Mouse (Mus musculus) limb, embryonic 14.5 days (tissue): Measurements from ENCODE around the gene Ptpre. TPM values are rescaled to one million over a fixed set of nuclear protein-coding genes. Genes with fewer than 3 reads are reported as not detected.
"Not testable (repeated sequence)": the region's sequence is repeated elsewhere in the genome, so short reads cannot be mapped to it uniquely, and the experiment has no call there.

Source experiments
- ATAC-seq: fragments of 200-750 bp; cut with Nextera tagmentation; 2 replicates; pipeline ENCODE4 v1.8.0; 2017; ENCODE audit warnings: low read depth, moderate number of reproducible peaks, moderate TSS enrichment; ENCODE audit not compliant: low FRiP score
- DNase-seq: peaks from one replicate; pipeline ENCODE4 v3.0.0-alpha.2; 2015; ENCODE audit warnings: low spot score
- H3K27ac ChIP-seq: fragments of 300-500 bp; sonication (generic); replicated peaks from 2 replicates; pipeline ENCODE4 v1.5.1; 2014; ENCODE audit warnings: low read depth, mild to moderate bottlenecking, low read length, moderate library complexity, mixed read lengths
- H3K27me3 ChIP-seq: fragments of 300-500 bp; sonication (generic); 2 replicates; pipeline ENCODE4 v1.6.1; 2014; ENCODE audit warnings: low read length, mixed read lengths; ENCODE audit not compliant: control insufficient read depth, insufficient read depth
- H3K36me3 ChIP-seq: fragments of 300-500 bp; sonication (generic); 2 replicates; pipeline ENCODE4 v1.6.1; 2014; ENCODE audit warnings: mild to moderate bottlenecking, low read length, moderate library complexity, mixed read lengths; ENCODE audit not compliant: control insufficient read depth, insufficient read depth
- H3K4me1 ChIP-seq: fragments of 300-500 bp; sonication (generic); 2 replicates; pipeline ENCODE4 v1.6.1; 2014; ENCODE audit warnings: antibody characterized with exemption, low read length, mixed read lengths; ENCODE audit not compliant: control insufficient read depth, insufficient read depth
- H3K4me2 ChIP-seq: fragments of 300-500 bp; sonication (generic); replicated peaks from 2 replicates; pipeline ENCODE4 v1.6.1; 2014; ENCODE audit warnings: low read depth, mild to moderate bottlenecking, low read length, moderate library complexity; ENCODE audit not compliant: severe bottlenecking
- H3K4me3 ChIP-seq: fragments of 300-500 bp; sonication (generic); replicated peaks from 2 replicates; pipeline ENCODE4 v1.5.1; 2014; ENCODE audit warnings: low read length
- H3K9ac ChIP-seq: fragments of 300-500 bp; sonication (generic); 2 replicates; pipeline ENCODE4 v1.6.1; 2014; ENCODE audit warnings: mild to moderate bottlenecking, low read depth, low read length, moderate library complexity; ENCODE audit not compliant: severe bottlenecking
- H3K9me3 ChIP-seq: fragments of 300-500 bp; sonication (generic); 2 replicates; pipeline ENCODE4 v1.6.1; 2016; ENCODE audit warnings: low read length; ENCODE audit not compliant: control insufficient read depth
- POLR2A ChIP-seq: fragments of 200-500 bp; IDR thresholded peaks from 2 replicates; pipeline ENCODE4 v1.8.0; 2012; ENCODE audit warnings: inconsistent platforms, mild to moderate bottlenecking, moderate library complexity, borderline replicate concordance; ENCODE audit not compliant: insufficient read depth, insufficient read length; ENCODE audit errors: extremely low read depth
- WGBS: fragments of 180-500 bp; shearing (Covaris S2); extraction: QIAGEN DNeasy Blood & Tissue Kit; methylation state at CpG from one replicate; pipeline ENCODE4 v1.1.7; 2014; 5-methylcytosine and 5-hydroxymethylcytosine counted together
- polyA plus RNA-seq, 2 experiments: library from polyadenylated mRNA; depleted of rRNA in 1 of 2; stranded (reverse) in 1 of 2; unstranded in 1 of 2; fragments of >200 nt; fragmentation: Nextera tagmentation in 1 of 2; extraction: Ambion mirVana in 1 of 2; gene quantifications; 2 replicates each; pipeline versions ENCODE4 v1.2.1 to v1.2.3; 2012 to 2014

Ptpre gene
- polyA plus RNA-seq, 2 experiments, result 3.0 to 3.6 TPM

- WGBS, result 68% methylated on average over 2 of the region's 3 CpGs
- Histone ChIP-seq H3K9ac (no peak overlapping the region), H3K27me3 (no peaks in the 10 kb centered on the region), H3K4me1 (no peaks in the 10 kb centered on the region), H3K27ac (no peak overlapping the region), H3K4me2 (no peak overlapping the region), H3K36me3 (no peaks in the 10 kb centered on the region), H3K4me3 (no peak overlapping the region), H3K9me3 (no peaks in the 10 kb centered on the region)
- TF ChIP-seq POLR2A, result no peak
- DNase-seq (no peak), ATAC-seq (no peak)
Measured at GRCm38 (mm10) chr7:135498565-135499186, 38.6 kb upstream of the Ptpre start.

GRCm38 (mm10) chr7:135499403-135499802 lies 37.9 kb upstream of the Ptpre start:
- no peaks in the 10 kb centered on the region for H3K4me1 ChIP-seq
- H3K36me3 ChIP-seq, result no peaks in the 10 kb centered on the region
- TF ChIP-seq POLR2A, result no peak
- no peaks in the 10 kb centered on the region for H3K27me3 ChIP-seq
- no peak overlapping the region for H3K4me3 ChIP-seq
- H3K27ac ChIP-seq, result no peak overlapping the region
- no peaks in the 10 kb centered on the region for H3K9me3 ChIP-seq
- WGBS, result 57% methylated on average over 2 of the region's 2 CpGs
- DNase-seq, result no peak
- H3K4me2 ChIP-seq, result no peak overlapping the region
- H3K9ac ChIP-seq, result no peak overlapping the region
- no peak for ATAC-seq

DNA sequence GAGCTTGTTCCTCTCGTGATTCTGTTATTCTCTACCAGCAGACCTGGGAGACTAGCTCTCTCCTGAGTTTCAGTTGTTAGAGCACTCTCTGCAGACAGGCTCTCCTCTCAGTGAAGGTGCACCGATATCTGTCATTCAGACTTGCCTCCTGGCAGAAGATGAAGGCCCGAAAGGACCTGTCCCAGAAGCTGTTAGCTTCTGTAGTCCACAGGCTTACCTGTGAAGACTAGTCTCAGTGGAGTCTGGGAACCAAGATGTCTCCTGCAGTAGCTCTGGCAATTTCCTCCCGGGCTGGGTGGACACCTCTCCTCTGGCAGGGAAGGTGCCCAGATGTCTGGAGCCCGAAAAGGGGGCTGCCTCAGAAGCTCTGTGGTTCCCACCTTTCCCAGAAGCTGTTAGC lies 30.8 kb upstream of the Ptpre start:
- not testable (repeated sequence) for H3K4me1 ChIP-seq, H3K4me2 ChIP-seq, DNase-seq, H3K4me3 ChIP-seq, H3K27ac ChIP-seq, H3K27me3 ChIP-seq, H3K9ac ChIP-seq, H3K36me3 ChIP-seq, ATAC-seq, H3K9me3 ChIP-seq
- 88% methylated on average over 5 of the region's 5 CpGs for WGBS

- H3K27me3 ChIP-seq, result no peaks in the 10 kb centered on the region
- H3K36me3 ChIP-seq, result no peaks in the 10 kb centered on the region
- WGBS, result 89% methylated on average over 4 of the region's 4 CpGs
- no peak overlapping the region for H3K4me3 ChIP-seq
- H3K9me3 ChIP-seq, result no peaks in the 10 kb centered on the region
- no peaks in the 10 kb centered on the region for H3K4me1 ChIP-seq
- no peak overlapping the region for H3K9ac ChIP-seq
- no peak for TF ChIP-seq POLR2A
- H3K4me2 ChIP-seq, result no peak overlapping the region
- no peak for DNase-seq
- no peak overlapping the region for H3K27ac ChIP-seq
- ATAC-seq, result no peak
Measured at GRCm38 (mm10) chr7:135508602-135509001, 28.7 kb upstream of the Ptpre start.

DNA sequence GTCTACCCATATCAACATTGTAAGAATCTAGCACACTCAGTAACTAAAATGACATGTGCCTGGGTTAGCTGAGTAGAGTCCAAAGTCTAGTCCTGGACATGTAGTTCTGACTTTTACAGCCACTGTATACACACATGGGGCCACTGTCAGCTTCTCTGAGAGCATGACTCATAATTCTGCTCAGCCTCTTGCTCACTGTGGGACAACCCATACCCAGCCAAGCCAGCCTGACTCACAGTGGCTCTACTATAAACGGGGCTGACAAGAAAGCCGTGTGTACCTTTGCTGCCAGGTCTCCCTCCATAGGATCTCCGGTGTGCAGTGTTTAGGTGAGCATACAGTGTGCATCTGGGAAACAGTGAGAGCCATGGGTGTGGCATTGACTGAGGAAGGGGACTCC lies 28.0 kb upstream of the Ptpre start:
- no peak for TF ChIP-seq POLR2A
- Histone ChIP-seq H3K9me3 (no peaks in the 10 kb centered on the region), H3K4me3 (no peak overlapping the region), H3K4me2 (no peak overlapping the region), H3K27ac (no peak overlapping the region), H3K4me1 (no peaks in the 10 kb centered on the region), H3K27me3 (no peaks in the 10 kb centered on the region), H3K36me3 (no peaks in the 10 kb centered on the region), H3K9ac (no peak overlapping the region)
- ATAC-seq (no peak), DNase-seq (no peak)
- 83% methylated on average over 3 of the region's 3 CpGs for WGBS

GRCm38 (mm10) chr7:135510431-135510830 lies 26.9 kb upstream of the Ptpre start:
- H3K4me1 ChIP-seq, result no peaks in the 10 kb centered on the region
- no peak overlapping the region for H3K27ac ChIP-seq
- no peak overlapping the region for H3K4me3 ChIP-seq
- H3K9ac ChIP-seq, result no peak overlapping the region
- no peaks in the 10 kb centered on the region for H3K9me3 ChIP-seq
- H3K36me3 ChIP-seq, result no peaks in the 10 kb centered on the region
- no peaks in the 10 kb centered on the region for H3K27me3 ChIP-seq
- 83% methylated on average over 5 of the region's 5 CpGs for WGBS
- no peak overlapping the region for H3K4me2 ChIP-seq
- ATAC-seq (no peak), DNase-seq (no peak)
- no peak for TF ChIP-seq POLR2A
